Mouse (Mus musculus) lung, postnatal 0 days (tissue): ENCODE data around the gene Bmpr1a.

Experiments
- CTCF ChIP-seq: IDR thresholded peaks from 2 replicates; pipeline ENCODE4 v1.5.1; 2016; ENCODE audit warnings: antibody characterized with exemption, mild to moderate bottlenecking
- EP300 ChIP-seq: IDR thresholded peaks from 2 replicates; pipeline ENCODE4 v1.6.1; 2016; ENCODE audit warnings: antibody characterized with exemption, mild to moderate bottlenecking, control low read depth

DNA sequence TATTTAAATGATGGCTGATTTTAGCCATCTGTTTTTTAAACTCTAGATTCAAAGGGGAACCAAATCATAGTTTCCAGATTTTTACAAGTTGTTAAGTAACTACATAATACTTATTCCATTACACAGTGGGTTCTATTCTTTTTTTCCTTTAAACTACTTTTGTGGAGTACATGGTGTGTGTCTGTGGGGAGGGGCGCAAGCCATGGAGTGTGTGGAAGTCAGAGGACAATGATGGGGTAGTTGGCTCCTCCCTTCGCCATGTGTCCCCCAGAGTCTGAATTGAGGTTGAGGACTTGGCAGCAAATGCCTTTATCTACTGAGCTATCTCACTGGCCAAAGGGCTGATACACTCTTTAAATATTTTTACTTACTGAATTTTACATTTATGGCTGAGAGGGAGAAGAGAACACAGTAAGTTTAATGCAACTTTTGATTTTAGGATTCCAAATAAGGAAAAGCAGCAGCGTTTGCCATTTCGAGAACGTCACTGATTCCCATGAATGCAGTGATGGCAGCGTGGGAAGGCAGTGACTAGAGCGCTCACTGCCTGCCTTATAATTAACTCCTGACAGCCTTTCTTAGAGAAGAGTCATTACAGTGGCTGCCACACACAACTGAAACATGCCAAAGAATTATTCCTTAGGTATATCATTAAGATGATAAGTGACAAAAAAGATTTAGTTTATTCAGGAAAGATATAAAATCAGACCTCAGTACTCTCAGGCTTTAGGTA, 90.8 kb downstream of the Bmpr1a start:
- no peak for TF ChIP-seq CTCF
- no peak for TF ChIP-seq EP300
